Mouse (Mus musculus): Measurements from ENCODE around the gene Cstad.

Gene Cstad

GRCm38 (mm10) chr2:30629038-30629761 lies 34.4 kb downstream of the Cstad start:
- no peak for DNase-seq (ENCODE audit: low spot score in 2 of 2)

DNA sequence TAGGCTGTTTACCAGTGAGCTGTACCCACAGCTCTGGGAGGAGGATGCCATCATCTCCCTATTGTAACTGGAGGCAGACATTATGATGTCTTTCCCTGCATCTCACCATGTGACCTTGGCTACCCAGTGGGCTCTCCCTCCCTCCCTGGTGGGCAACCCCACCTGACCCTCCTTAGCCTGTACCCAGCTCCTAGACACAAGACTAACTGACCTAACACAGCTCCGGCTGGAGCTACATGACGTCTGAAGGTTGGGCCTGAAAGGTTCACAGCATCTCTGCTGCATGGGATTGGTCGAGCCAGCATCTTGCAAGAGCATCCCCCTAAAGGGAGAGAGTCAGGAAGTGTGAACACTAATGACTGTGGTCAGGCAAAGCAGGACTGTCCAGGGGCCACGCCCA lies 35.0 kb downstream of the Cstad start:
- no peak for DNase-seq (ENCODE audit: low spot score in 2 of 2)

DNA sequence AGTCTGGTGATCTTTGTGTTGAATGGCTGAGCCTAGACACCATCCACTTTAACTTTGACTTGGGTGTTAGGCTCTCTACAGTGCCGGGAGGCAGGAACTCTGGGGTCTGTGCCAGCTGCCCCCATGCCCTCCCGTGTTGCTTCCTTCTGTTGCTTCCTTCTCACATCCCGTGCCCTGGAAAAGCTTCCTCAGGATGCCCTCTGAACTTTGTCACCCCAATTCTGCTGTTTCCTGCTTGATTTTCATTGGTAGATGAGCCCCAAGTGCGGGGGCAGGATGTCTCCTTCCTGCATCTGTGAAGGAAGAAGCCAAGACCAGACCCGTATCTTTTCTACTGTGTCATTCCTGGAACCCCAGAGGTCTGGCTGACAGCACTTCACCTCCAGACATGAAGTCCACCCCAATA lies 41.4 kb downstream of the Cstad start:
- no peak for DNase-seq (ENCODE audit: low spot score in 2 of 2)

GRCm38 (mm10) chr2:30637991-30638390 lies 43.2 kb downstream of the Cstad start:
- no peak for DNase-seq (ENCODE audit: low spot score in 2 of 2)

- DNase-seq (ENCODE audit: low spot score in 2 of 2) = no peak
Measured at GRCm38 (mm10) chr2:30640021-30640481, 45.2 kb downstream of the Cstad start.

DNA sequence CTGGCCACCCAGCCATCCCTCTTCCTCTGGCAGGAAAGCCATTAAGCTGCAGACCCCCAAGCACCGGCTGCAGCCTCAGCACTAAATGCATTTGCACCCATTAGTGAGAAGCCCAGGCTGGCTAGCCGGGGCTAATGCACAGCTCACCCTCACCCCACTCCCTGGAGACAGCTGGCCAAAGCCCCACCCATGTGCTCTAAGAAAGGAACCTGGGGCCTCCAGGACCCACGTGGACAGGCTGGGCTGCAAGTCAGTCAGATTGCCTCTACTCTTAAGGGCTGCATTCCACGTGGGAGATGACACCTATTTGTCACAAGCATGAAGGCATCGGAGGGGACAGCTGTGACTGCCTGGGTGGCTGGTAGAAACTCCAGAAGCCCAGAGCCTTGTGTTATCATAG lies 48.0 kb downstream of the Cstad start:
- no peak for DNase-seq (ENCODE audit: low spot score in 2 of 2)

DNA sequence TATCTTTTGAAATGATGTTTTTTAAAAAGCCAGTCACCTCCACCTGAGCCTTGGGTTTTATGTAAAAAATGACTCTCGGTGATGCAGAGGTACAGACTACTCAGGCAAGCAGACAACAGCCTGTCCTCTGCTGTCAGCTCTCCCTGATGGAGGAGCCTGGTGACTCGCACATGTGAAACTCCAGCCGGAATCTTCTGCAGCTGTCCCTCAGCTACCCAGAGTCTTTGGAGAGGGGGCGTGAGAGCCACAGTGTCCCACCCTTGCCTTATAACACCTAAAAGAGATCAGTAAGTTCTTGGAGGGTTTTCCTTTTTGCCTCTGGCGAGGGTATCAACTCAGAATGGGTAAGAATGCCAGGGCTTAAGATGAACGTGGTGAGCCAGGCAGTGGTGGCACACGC lies 48.6 kb downstream of the Cstad start:
- DNase-seq (ENCODE audit: low spot score in 2 of 2) = no peak

DNA sequence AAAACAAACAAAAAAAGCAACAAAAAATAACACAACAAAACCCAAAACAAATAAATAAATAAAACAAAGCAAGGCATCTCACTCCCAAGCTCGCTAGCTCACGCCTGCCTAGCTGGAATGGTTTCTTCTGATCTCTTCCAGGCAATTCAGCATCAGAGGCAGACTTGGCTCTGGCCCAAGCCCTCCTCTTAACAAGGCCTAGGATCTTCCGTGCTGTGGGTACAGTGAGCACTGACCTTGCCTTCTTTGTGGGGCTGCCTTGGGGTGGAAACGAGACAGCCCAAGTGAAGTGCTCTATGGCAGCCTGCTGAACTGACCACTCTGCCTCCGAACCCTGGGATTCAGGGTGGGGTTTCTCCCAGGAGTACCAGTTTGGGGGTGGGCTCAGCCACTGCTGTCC lies 52.0 kb downstream of the Cstad start:
- DNase-seq (ENCODE audit: low spot score in 2 of 2) = no peak

DNA sequence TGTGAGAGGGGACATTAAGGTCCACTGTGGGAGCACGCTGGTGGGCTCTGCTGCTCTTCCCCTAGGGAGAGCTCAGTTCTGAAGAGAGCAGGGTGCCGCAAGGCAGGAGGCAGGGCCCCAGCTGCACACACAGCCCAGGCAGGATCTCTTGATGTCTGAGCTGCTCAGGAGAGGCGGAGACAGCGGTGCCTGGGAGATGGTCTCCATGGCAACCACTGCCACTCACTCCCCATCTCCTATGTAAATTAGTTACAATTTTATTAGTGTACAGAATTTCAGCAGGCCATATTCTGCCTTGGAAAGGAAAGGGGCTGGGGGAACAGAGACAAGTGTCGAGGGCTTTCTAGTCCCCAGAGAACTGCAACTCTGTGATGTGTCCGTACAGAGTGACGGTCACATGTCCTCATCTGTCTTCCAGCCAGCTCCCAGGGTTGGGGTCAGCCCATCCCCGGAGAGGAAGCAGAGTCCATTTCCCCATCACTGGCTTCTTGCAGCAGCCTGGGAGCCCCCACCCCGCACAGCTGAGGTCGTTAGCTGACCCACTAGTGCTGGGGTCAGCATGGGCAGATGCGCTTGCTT lies 52.6 kb downstream of the Cstad start:
- DNase-seq (ENCODE audit: low spot score in 2 of 2) = no peak

DNA sequence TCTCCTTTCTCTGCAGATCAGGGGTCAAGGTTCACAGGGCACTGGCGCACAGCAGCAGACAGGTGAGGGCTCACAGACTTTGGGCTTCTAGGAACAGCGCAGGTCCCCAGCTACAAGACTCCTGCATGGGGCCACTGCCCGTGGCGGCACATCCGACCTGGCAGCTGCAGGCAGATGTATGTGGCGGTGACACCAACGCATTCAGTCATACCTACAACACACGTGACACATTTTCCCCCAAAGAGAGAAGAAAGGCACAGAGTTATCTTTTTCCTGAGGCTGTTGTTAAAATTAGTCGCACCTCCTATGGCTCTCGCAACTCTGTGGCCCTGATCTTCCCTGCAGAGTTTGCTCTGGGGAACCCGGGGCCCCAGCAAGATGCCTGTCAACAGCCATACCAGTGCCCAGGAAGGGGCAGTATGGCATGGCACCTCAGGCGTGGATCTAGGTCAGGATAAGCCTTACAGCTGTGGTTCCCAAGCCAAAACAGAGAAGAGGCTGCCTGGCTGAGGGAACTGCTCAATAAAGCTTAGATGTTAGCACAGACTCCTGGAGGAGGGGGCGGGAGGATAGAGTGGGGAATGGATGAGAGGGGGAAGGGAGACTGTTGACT lies 53.1 kb downstream of the Cstad start:
- DNase-seq (ENCODE audit: low spot score in 2 of 2) = no peak

- DNase-seq (ENCODE audit: low spot score in 2 of 2) = no peak
Measured at GRCm38 (mm10) chr2:30650249-30650648, 55.4 kb downstream of the Cstad start.

DNA sequence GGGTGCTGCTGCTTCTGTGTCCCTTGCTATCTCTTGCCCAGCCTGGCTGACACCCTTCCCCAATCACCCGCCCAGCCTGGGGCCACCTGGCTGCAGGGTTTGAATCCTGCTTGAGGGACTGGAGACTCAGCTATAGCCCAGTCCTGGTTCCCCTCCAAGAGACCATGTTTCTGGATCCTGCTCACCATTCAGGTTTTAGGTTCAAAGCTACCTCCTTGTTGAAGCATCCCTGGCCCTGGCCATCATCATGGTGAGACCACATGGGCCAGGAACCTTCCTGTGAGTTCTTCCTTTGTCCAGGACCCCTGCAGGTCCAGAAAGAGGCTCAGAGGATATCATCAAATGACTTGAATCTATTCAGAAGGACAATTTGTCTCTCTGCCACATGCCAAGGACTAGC lies 57.0 kb downstream of the Cstad start:
- DNase-seq (ENCODE audit: low spot score in 2 of 2) = no peak

DNA sequence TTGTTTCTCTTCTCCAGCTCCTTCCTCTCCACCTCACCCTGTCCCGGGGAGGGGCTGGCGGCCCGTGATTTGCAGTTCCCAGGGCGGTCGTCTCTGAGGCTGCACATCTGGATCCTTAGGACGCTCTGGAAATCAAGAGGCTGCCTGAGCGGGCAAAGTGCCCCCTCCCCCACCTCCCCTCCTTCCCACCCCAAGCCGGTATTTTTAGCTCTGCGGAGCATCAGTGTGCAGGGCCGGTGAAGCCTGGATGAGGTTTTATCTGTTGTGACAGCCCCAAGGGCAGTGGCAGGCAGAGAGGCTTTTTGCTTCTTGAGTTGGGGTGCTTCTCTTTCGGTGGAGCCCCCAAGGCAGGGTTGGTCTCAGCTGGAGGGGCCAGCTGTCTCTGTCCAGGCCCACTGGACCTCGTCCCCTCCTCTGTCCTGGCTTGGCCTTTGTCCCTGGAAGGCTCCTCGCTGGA lies 57.8 kb downstream of the Cstad start:
- no peak for DNase-seq (ENCODE audit: low spot score in 2 of 2)

DNA sequence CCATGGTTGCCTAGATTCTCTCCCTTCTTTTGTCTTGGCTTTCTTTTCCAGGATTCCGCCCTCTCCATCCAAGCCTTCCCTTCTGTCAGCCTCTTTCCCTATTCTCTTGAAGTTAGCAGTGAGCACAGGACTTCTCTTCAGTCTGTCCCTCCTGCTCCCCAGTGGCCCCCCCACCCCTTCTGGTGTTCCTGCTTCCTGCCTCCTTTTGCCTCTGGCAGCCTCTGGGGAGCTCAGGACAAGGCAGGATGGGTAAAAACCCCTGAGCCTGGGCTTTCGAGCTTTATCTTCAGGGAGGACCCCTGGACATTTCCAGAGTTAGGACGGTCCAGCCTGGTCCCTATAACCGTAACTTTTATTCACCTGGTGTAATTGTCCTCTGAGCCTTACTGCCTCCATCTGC lies 58.2 kb downstream of the Cstad start:
- no peak for DNase-seq (ENCODE audit: low spot score in 2 of 2)

- DNase-seq (ENCODE audit: low spot score in 2 of 2) = no peak
Measured at GRCm38 (mm10) chr2:30654158-30654557, 59.3 kb downstream of the Cstad start.

GRCm38 (mm10) chr2:30654582-30654981 lies 59.7 kb downstream of the Cstad start:
- DNase-seq (ENCODE audit: low spot score in 2 of 2) = no peak

DNA sequence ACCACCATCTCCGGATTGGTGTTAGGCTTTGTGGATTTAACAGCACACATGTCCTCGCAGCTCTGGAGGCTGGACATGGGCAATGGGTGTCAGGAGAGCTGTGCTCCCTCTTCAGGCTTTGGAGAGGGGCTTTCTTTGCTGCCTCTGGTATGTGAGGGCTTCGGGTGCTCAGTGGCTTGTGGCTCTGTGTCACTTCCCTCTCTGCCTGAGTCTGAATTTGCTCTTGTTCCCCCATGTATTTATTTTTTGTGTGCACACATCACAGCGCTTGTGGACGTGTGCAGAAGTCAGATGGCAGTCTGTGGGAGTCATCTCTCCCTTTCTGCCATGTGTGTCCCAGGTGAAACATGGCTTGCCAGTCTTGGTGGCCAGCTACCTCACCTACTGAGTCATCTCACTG lies 60.9 kb downstream of the Cstad start:
- no peak for DNase-seq (ENCODE audit: low spot score in 2 of 2)

GRCm38 (mm10) chr2:30656711-30657555 lies 62.1 kb downstream of the Cstad start:
- no peak for DNase-seq (ENCODE audit: low spot score in 2 of 2)

DNA sequence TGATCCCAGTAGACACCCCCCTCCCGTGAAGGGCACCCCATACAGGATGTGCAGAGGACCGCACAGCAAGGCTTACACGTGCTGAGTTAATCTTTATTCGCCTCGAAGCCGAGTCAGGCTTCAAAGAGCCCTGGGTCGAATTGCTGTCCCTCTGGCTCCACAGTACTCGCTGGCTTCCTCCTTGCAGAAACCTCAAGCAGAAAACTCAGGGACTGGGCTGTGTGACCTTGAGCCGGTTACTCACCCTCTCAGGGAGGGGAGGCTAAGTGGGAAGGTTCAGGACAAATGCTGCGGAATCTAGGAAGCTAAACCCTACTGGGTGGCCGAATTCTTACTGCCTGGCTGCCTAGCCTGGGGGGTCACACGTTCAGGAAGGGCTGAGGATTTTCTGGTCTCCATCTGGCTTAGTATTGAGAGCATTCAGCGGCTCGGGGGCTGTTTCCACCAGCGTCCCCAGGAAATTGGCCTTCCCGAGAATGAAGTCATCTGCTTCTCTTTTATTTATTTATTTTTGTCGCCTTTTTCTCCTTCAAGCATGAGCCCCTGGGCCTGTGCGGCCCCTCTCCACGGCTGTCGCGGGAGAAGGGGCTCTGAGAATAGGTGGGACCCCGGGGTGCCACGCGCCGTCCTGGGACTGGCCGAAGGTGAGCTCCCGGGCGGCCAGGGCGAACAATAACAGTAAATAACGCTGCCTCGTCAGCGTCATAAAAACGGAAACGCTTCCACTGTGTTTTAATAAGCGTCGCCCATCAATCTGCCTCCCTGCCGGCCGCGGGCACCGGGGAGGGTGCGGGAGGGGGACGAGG lies 63.0 kb downstream of the Cstad start:
- DNase-seq (ENCODE audit: low spot score in 2 of 2) = peak in 1 of 2 experiments; percentile 41

DNA sequence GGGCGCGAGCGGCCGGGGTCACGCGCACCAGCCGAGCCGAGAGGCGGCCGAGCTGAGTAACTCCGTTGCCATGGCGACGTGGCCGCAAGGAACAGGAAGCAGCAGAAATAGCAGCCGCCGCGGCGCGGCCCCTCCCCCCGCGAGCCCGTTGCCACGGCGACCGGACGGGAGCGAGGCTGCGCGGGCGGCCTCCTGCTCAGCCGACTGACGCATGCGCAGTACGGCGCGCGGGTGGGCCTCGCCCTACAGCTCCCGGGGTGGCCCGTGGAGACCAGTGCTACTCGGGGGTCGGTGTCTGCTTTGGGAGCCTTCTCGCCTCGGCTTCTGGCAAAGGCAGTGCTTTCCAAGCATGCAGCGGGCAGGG lies 63.6 kb downstream of the Cstad start:
- DNase-seq (ENCODE audit: low spot score in 2 of 2) = peak; percentile 93 to 98
